Mouse (Mus musculus) ES-E14 (cell line): ENCODE results near the gene Tomm20.

Source experiments
- CHD2 ChIP-seq: IDR thresholded peaks from 2 replicates; pipeline ENCODE4 v1.6.1; 2014; ENCODE audit warnings: mild to moderate bottlenecking, low read depth, low read length, inconsistent platforms
- HCFC1 ChIP-seq: IDR thresholded peaks from 2 replicates; pipeline ENCODE4 v1.6.1; 2012; ENCODE audit warnings: low read length, inconsistent platforms, borderline replicate concordance; ENCODE audit not compliant: insufficient read depth

- TF ChIP-seq CHD2 = no peak
- no peak for TF ChIP-seq HCFC1
These were observed 43.9 kb upstream of the Tomm20 start for GRCm38 (mm10) chr8:126989363-126990153.
